Mouse (Mus musculus): ENCODE measurements at regions not wholly inside any gene's neighbourhood (a gene's known extent, or its start where the extent isn't known, plus 50 kb on each side); places are given as distances from the start of the nearest gene placed in this dataset.

- Histone ChIP-seq H3K4me3 (ENCODE audit: insufficient read depth, poor library complexity, severe bottlenecking) (no peak overlapping the region), H3ac (ENCODE audit: control insufficient read depth, insufficient read length, low read depth) (no peak overlapping the region), H3K79me3 (ENCODE audit: low read depth) (no peaks in the 10 kb centered on the region), H3K36me3 (ENCODE audit: control insufficient read depth, insufficient read depth) (no peaks in the 10 kb centered on the region), H3K79me2 (ENCODE audit: control insufficient read depth, insufficient read depth) (no peaks in the 10 kb centered on the region), H3K27me3 (ENCODE audit: control insufficient read depth, insufficient read depth, insufficient read length) (no peaks in the 10 kb centered on the region)
- TF ChIP-seq MYOD1 (IDR thresholded peaks at IDR 0.05; ENCODE audit: control insufficient read depth, insufficient read length, low read depth) (no peak), MAX (IDR thresholded peaks at IDR 0.05) (no peak), MYOG (IDR thresholded peaks at IDR 0.05; ENCODE audit: control insufficient read depth, extremely low read depth, insufficient read length) (no peak), CTCF (IDR thresholded peaks at IDR 0.05; ENCODE audit: control insufficient read depth, insufficient read depth, insufficient read length) (no peak), USF1 (IDR thresholded peaks at IDR 0.05; ENCODE audit: low read depth) (no peak), FOSL1 (IDR thresholded peaks at IDR 0.05; ENCODE audit: insufficient read depth, low read length, poor library complexity, severe bottlenecking) (no peak), CEBPB (IDR thresholded peaks at IDR 0.05; ENCODE audit: low read depth) (no peak)
These were observed 79.7 kb downstream of the Bbs10 start for GRCm38 (mm10) chr10:111378047-111378618.

DNA sequence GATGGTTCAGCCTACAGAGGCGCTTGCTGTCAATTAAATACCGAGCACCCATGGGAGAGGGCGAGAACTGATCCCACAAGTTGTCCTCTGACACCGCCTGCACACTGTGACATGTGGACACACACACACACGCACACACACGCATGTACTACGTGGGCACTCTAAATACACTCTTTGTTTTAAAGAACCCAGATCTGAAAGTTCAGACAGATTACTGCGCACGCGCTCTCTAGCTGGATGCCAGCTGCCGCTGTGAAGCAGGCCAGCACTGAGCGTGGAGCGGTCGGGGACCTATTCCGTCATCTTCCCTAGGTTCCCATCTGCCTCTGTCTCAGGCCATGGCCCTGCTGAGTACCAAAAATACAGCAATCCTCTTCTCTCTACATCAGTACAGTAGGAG is 83.2 kb downstream of the Bbs10 start:
- H3K79me2 ChIP-seq (ENCODE audit: control insufficient read depth, insufficient read depth), result no peaks in the 10 kb centered on the region
- no peaks in the 10 kb centered on the region for H3K36me3 ChIP-seq (ENCODE audit: control insufficient read depth, insufficient read depth)
- H3K27me3 ChIP-seq (ENCODE audit: control insufficient read depth, insufficient read depth, insufficient read length), result no peaks in the 10 kb centered on the region
- H3K79me3 ChIP-seq (ENCODE audit: low read depth), result no peaks in the 10 kb centered on the region
- no peak overlapping the region for H3K4me3 ChIP-seq (ENCODE audit: insufficient read depth, poor library complexity, severe bottlenecking)
- no peak overlapping the region for H3ac ChIP-seq (ENCODE audit: control insufficient read depth, insufficient read length, low read depth)
- TF ChIP-seq FOSL1 (IDR thresholded peaks at IDR 0.05; ENCODE audit: insufficient read depth, low read length, poor library complexity, severe bottlenecking) (no peak), CEBPB (IDR thresholded peaks at IDR 0.05; ENCODE audit: low read depth) (no peak), CTCF (IDR thresholded peaks at IDR 0.05; ENCODE audit: control insufficient read depth, insufficient read depth, insufficient read length) (no peak), USF1 (IDR thresholded peaks at IDR 0.05; ENCODE audit: low read depth) (no peak), MAX (IDR thresholded peaks at IDR 0.05) (no peak), MYOD1 (IDR thresholded peaks at IDR 0.05; ENCODE audit: control insufficient read depth, insufficient read length, low read depth) (no peak), MYOG (IDR thresholded peaks at IDR 0.05; ENCODE audit: control insufficient read depth, extremely low read depth, insufficient read length) (no peak)

GRCm38 (mm10) chr10:111382206-111382930 is 83.9 kb downstream of the Bbs10 start:
- H3K79me2 ChIP-seq (ENCODE audit: control insufficient read depth, insufficient read depth), result no peaks in the 10 kb centered on the region
- no peaks in the 10 kb centered on the region for H3K79me3 ChIP-seq (ENCODE audit: low read depth)
- no peaks in the 10 kb centered on the region for H3K27me3 ChIP-seq (ENCODE audit: control insufficient read depth, insufficient read depth, insufficient read length)
- TF ChIP-seq MYOG (IDR thresholded peaks at IDR 0.05; ENCODE audit: control insufficient read depth, extremely low read depth, insufficient read length) (no peak), USF1 (IDR thresholded peaks at IDR 0.05; ENCODE audit: low read depth) (no peak), CTCF (IDR thresholded peaks at IDR 0.05; ENCODE audit: control insufficient read depth, insufficient read depth, insufficient read length) (no peak), MAX (IDR thresholded peaks at IDR 0.05) (no peak)
- no peak overlapping the region for H3ac ChIP-seq (ENCODE audit: control insufficient read depth, insufficient read length, low read depth)
- no peak overlapping the region for H3K4me3 ChIP-seq (ENCODE audit: insufficient read depth, poor library complexity, severe bottlenecking)
- H3K36me3 ChIP-seq (ENCODE audit: control insufficient read depth, insufficient read depth), result no peaks in the 10 kb centered on the region

DNA sequence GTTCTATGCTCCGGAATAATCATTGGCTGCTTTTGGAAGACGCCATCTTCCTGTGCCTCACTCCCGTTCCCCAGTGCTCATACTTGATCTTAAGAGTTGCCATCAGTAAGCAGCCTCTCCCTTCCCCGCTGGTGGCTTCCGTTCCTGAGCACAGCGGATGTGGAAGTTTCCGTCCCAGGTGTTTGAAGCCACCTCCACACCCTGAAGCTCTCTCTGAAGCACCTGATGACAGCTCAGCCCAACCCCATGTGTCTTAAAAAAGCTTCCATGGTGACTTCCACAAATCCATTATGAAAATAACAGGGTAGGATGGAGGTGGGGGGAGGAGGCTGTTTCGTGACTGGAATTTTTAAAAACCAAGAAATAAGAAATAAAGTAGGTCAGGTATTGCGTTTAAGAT is 87.1 kb downstream of the Bbs10 start:
- H3K79me2 ChIP-seq (ENCODE audit: control insufficient read depth, insufficient read depth), result no peaks in the 10 kb centered on the region
- H3K36me3 ChIP-seq (ENCODE audit: control insufficient read depth, insufficient read depth), result no peaks in the 10 kb centered on the region
- no peaks in the 10 kb centered on the region for H3K27me3 ChIP-seq (ENCODE audit: control insufficient read depth, insufficient read depth, insufficient read length)
- no peak overlapping the region for H3K4me3 ChIP-seq (ENCODE audit: insufficient read depth, poor library complexity, severe bottlenecking)
- TF ChIP-seq USF1 (IDR thresholded peaks at IDR 0.05; ENCODE audit: low read depth), result no peak
- TF ChIP-seq MYOD1 (IDR thresholded peaks at IDR 0.05; ENCODE audit: control insufficient read depth, insufficient read length, low read depth), result no peak
- no peak for TF ChIP-seq CEBPB (IDR thresholded peaks at IDR 0.05; ENCODE audit: low read depth)
- no peak for TF ChIP-seq CTCF (IDR thresholded peaks at IDR 0.05; ENCODE audit: control insufficient read depth, insufficient read depth, insufficient read length)
- no peak for TF ChIP-seq FOSL1 (IDR thresholded peaks at IDR 0.05; ENCODE audit: insufficient read depth, low read length, poor library complexity, severe bottlenecking)
- TF ChIP-seq MAX (IDR thresholded peaks at IDR 0.05), result no peak
- TF ChIP-seq MYOG (IDR thresholded peaks at IDR 0.05; ENCODE audit: control insufficient read depth, extremely low read depth, insufficient read length), result no peak
- no peaks in the 10 kb centered on the region for H3K79me3 ChIP-seq (ENCODE audit: low read depth)
- no peak overlapping the region for H3ac ChIP-seq (ENCODE audit: control insufficient read depth, insufficient read length, low read depth)

DNA sequence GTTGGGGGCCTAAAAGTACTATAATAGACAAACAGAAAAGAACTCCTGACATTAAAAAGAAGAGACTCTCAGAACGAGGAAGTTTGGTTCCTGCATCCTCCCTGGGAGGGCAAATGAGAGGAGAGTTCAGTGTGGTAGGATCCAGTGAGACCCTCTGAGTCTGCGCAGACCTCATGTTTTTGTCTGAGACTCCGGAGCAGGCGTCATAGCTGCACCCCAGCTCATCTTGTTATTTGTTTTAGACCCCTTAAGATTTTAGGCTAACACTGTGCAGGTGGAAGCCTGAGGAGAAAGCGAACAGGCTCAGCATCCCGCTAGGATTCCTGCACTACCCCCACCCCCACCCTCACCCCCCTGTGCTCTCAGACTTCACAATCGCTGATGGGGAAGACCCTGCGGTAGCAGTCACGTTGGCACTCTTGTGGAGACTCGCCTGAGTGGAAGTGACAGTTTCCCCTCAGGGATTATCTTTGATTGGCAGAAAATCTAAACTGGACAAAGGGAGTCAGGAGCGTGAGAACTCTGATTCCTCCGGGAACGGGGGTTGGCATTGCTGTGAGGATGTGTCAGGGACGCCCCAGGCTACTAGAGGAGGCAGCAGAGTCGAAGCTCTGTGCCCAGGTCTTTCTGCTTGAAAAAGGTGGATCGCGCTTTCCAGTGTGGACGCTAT is 85.0 kb upstream of the Nap1l1 start:
- no peaks in the 10 kb centered on the region for H3K79me2 ChIP-seq (ENCODE audit: control insufficient read depth, insufficient read depth)
- no peak overlapping the region for H3ac ChIP-seq (ENCODE audit: control insufficient read depth, insufficient read length, low read depth)
- H3K79me3 ChIP-seq (ENCODE audit: low read depth), result no peaks in the 10 kb centered on the region
- H3K4me3 ChIP-seq (ENCODE audit: insufficient read depth, poor library complexity, severe bottlenecking), result no peak overlapping the region
- TF ChIP-seq CTCF (IDR thresholded peaks at IDR 0.05; ENCODE audit: control insufficient read depth, insufficient read depth, insufficient read length) (no peak), CEBPB (IDR thresholded peaks at IDR 0.05; ENCODE audit: low read depth) (no peak), MYOD1 (IDR thresholded peaks at IDR 0.05; ENCODE audit: control insufficient read depth, insufficient read length, low read depth) (no peak), MAX (IDR thresholded peaks at IDR 0.05) (no peak), USF1 (IDR thresholded peaks at IDR 0.05; ENCODE audit: low read depth) (no peak)
- no peaks in the 10 kb centered on the region for H3K36me3 ChIP-seq (ENCODE audit: control insufficient read depth, insufficient read depth)
- H3K27me3 ChIP-seq (ENCODE audit: control insufficient read depth, insufficient read depth, insufficient read length), result no peaks in the 10 kb centered on the region
